Mouse (Mus musculus) heart, embryonic 12.5 days (tissue): ENCODE results near the gene Ccdc105. TPM values are rescaled to one million over a fixed set of nuclear protein-coding genes. Genes with fewer than 3 reads are reported as not detected.

Experiments used
- ATAC-seq: fragments of 200-750 bp; cut with Nextera tagmentation; 2 replicates; pipeline ENCODE4 v1.8.0; 2017; ENCODE audit warnings: moderate TSS enrichment, moderate library complexity; ENCODE audit not compliant: insufficient number of reproducible peaks, low FRiP score
- H3K27ac ChIP-seq: fragments of 300-500 bp; sonication (generic); 2 replicates; pipeline ENCODE4 v1.5.1; 2016; ENCODE audit warnings: mild to moderate bottlenecking, moderate library complexity; ENCODE audit not compliant: poor library complexity, severe bottlenecking
- H3K27me3 ChIP-seq: fragments of 300-500 bp; sonication (generic); replicated peaks from 2 replicates; pipeline ENCODE4 v1.6.1; 2016; ENCODE audit warnings: mild to moderate bottlenecking, moderate library complexity
- H3K36me3 ChIP-seq: fragments of 300-500 bp; sonication (generic); 2 replicates; pipeline ENCODE4 v1.6.1; 2016; ENCODE audit warnings: mild to moderate bottlenecking, moderate library complexity
- H3K4me1 ChIP-seq: fragments of 300-500 bp; sonication (generic); replicated peaks from 2 replicates; pipeline ENCODE4 v1.6.1; 2016; ENCODE audit warnings: mild to moderate bottlenecking
- H3K4me2 ChIP-seq: fragments of 300-500 bp; sonication (generic); 2 replicates; pipeline ENCODE4 v1.6.1; 2016; ENCODE audit warnings: mild to moderate bottlenecking, moderate library complexity
- H3K4me3 ChIP-seq: fragments of 300-500 bp; sonication (generic); 2 replicates; pipeline ENCODE4 v1.5.1; 2016; ENCODE audit warnings: mild to moderate bottlenecking
- H3K9ac ChIP-seq: fragments of 300-500 bp; sonication (generic); 2 replicates; pipeline ENCODE4 v1.6.1; 2016; ENCODE audit warnings: mild to moderate bottlenecking, moderate library complexity
- H3K9me3 ChIP-seq: fragments of 300-500 bp; sonication (generic); replicated peaks from 2 replicates; pipeline ENCODE4 v1.6.1; 2016; ENCODE audit warnings: mild to moderate bottlenecking, moderate library complexity
- WGBS: fragments of 180-500 bp; shearing (Covaris S2); methylation state at CpG from one replicate; pipeline ENCODE4 v1.1.7; 2016; 5-methylcytosine and 5-hydroxymethylcytosine counted together
- polyA plus RNA-seq: library from polyadenylated mRNA; unstranded; fragments of >200 nt; fragmentation: Nextera tagmentation; extraction: Ambion mirVana; gene quantifications from 2 replicates; pipeline ENCODE4 v1.2.1, GENCODE M21; 2016

The Ccdc105 gene
- polyA plus RNA-seq, result not detected in 2 replicates

- H3K27me3 ChIP-seq, result peaks cover 34% of the 10 kb centered on the region
- peak; percentile 82 for ATAC-seq
Observed at GRCm38 (mm10) chr10:78752452-78753191, at the start of gene Ccdc105. Ccdc105 (minus strand) TSS chr10:78753065.

GRCm38 (mm10) chr10:78801449-78801848, 48.6 kb upstream of the Ccdc105 start:
- whole genome bisulfite sequencing, result 70% methylated on average over 2 of the region's 2 CpGs
- Histone ChIP-seq H3K36me3 (no peaks in the 10 kb centered on the region), H3K9ac (no peak overlapping the region), H3K27me3 (no peaks in the 10 kb centered on the region), H3K4me2 (no peak overlapping the region), H3K9me3 (no peaks in the 10 kb centered on the region), H3K4me3 (no peak overlapping the region), H3K4me1 (no peaks in the 10 kb centered on the region), H3K27ac (no peak overlapping the region)
- ATAC-seq, result no peak

More at GRCm38 (mm10) chr10:78752452-78753191, at the start of gene Ccdc105:
- Histone ChIP-seq H3K4me3 (peak within 1 kb of the TSS; percentile 70), H3K36me3 (no peaks in the 10 kb centered on the region), H3K9me3 (no peaks in the 10 kb centered on the region), H3K4me1 (peaks cover 7% of the 10 kb centered on the region), H3K9ac (peak within 1 kb of the TSS; percentile 76), H3K27ac (0 out of 2 replicates have a peak within 1 kb of the TSS, but pooled peaks have one; percentile 12), H3K4me2 (peak within 1 kb of the TSS; percentile 98)
- 1% methylated on average over 61 of the region's 61 CpGs for WGBS

DNA sequence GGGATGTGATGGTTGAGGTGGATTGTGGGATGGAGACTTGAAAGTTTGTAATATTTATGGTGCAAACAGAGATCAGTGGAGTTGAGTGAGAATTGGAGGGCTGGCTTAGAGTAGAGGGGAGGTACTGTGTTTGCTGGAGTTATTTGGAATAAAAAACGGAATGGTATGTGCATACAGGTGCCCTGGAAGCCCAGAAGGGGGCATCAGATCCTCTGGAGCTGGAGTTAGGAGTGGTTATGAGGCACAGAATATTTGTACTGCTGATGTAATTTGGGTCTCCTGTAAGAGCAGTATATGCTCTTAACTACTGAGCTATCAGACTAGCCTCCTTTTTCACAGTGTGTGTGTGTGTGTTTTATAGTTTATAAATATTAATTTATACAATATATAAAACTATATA, 37.7 kb upstream of the Ccdc105 start:
- no peak overlapping the region for H3K27ac ChIP-seq
- no peaks in the 10 kb centered on the region for H3K27me3 ChIP-seq
- no peak for ATAC-seq

DNA sequence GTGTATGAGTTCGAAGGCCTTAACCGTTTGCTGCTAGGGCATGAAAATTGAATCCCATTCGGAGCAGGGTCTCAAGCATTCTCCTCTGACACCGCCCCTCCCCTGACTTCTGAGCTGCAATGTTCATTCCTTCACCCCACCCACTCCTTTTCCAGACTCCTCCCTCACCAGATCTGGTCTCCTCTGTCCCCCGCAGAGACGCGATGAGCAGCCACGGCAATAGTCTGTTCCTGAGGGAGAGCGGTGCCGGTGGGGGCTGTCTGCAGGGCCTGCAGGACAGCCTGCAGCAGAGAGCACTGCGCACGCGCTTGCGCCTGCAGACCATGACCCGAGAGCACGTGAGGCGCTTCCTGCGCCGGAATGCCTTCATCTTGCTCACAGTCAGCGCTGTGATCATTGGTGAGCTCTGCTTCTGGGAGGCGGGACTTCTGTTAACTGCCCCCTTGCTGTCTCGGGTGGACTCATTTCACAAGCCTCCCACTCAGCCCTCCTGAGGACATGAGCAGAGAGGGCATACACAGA, 34.8 kb upstream of the Ccdc105 start:
- Histone ChIP-seq H3K9me3 (no peaks in the 10 kb centered on the region), H3K4me2 (peak overlapping the region; percentile 73), H3K4me1 (no peaks in the 10 kb centered on the region), H3K4me3 (peak overlapping the region; percentile 49), H3K9ac (peak overlapping the region; percentile 53), H3K36me3 (no peaks in the 10 kb centered on the region), H3K27me3 (no peaks in the 10 kb centered on the region), H3K27ac (no peak overlapping the region)
- peak; percentile 85 for ATAC-seq
- 7% methylated on average over 22 of the region's 22 CpGs for WGBS

More for the DNA sequence above, 37.7 kb upstream of the Ccdc105 start:
- WGBS, result 23% methylated on average over 1 of the region's 1 CpGs
- no peaks in the 10 kb centered on the region for H3K4me1 ChIP-seq
- no peak overlapping the region for H3K4me2 ChIP-seq
- no peak overlapping the region for H3K9ac ChIP-seq
- no peak overlapping the region for H3K4me3 ChIP-seq
- no peaks in the 10 kb centered on the region for H3K9me3 ChIP-seq
- H3K36me3 ChIP-seq, result no peaks in the 10 kb centered on the region

- peaks cover 28% of the 10 kb centered on the region for H3K27me3 ChIP-seq
- peak; percentile 64 for ATAC-seq
- H3K9ac ChIP-seq, result peak within 1 kb of the TSS; percentile 70
- H3K4me1 ChIP-seq, result peaks cover 3% of the 10 kb centered on the region; the same call in 1 of the 2 replicates
- peak within 1 kb of the TSS; percentile 70 for H3K4me3 ChIP-seq
- H3K4me2 ChIP-seq, result peak within 1 kb of the TSS; percentile 100
- no peaks in the 10 kb centered on the region for H3K36me3 ChIP-seq
- no peaks in the 10 kb centered on the region for H3K9me3 ChIP-seq
- H3K27ac ChIP-seq, result no peak within 1 kb of the TSS
- WGBS, result 1% methylated on average over 51 of the region's 54 CpGs
Observed at GRCm38 (mm10) chr10:78779981-78780651, 27.3 kb upstream of the Ccdc105 start, which contains the start of gene Slc1a6. Slc1a6 (plus strand) TSS chr10:78780496.

- Histone ChIP-seq H3K4me1 (peaks cover 3% of the 10 kb centered on the region; the same call in 1 of the 2 replicates), H3K27me3 (peaks cover 28% of the 10 kb centered on the region), H3K4me3 (peak overlapping the region; percentile 70), H3K4me2 (peak overlapping the region; percentile 100), H3K9ac (peak overlapping the region; percentile 70; the same call in 1 of the 2 replicates), H3K27ac (no peak overlapping the region), H3K9me3 (no peaks in the 10 kb centered on the region), H3K36me3 (no peaks in the 10 kb centered on the region)
- no peak for ATAC-seq
- WGBS, result 60% methylated on average over 9 of the region's 9 CpGs
Observed at GRCm38 (mm10) chr10:78779527-78779926, 26.7 kb upstream of the Ccdc105 start.

GRCm38 (mm10) chr10:78775830-78776229, 23.0 kb upstream of the Ccdc105 start:
- Histone ChIP-seq H3K27ac (no peak overlapping the region), H3K4me3 (no peak overlapping the region), H3K9ac (no peak overlapping the region), H3K4me2 (no peak overlapping the region), H3K9me3 (no peaks in the 10 kb centered on the region), H3K27me3 (peaks cover 21% of the 10 kb centered on the region), H3K4me1 (peaks cover 3% of the 10 kb centered on the region; the same call in 1 of the 2 replicates), H3K36me3 (no peaks in the 10 kb centered on the region)
- no peak for ATAC-seq
- 54% methylated on average over 4 of the region's 4 CpGs for WGBS

GRCm38 (mm10) chr10:78765570-78765969, 12.7 kb upstream of the Ccdc105 start:
- H3K27ac ChIP-seq, result no peak overlapping the region
- WGBS, result 49% methylated on average over 1 of the region's 1 CpGs
- H3K4me1 ChIP-seq, result no peaks in the 10 kb centered on the region
- H3K4me2 ChIP-seq, result no peak overlapping the region
- H3K27me3 ChIP-seq, result no peaks in the 10 kb centered on the region
- H3K9me3 ChIP-seq, result peaks cover 3% of the 10 kb centered on the region; the same call in 1 of the 2 replicates
- no peak overlapping the region for H3K9ac ChIP-seq
- no peak overlapping the region for H3K4me3 ChIP-seq
- H3K36me3 ChIP-seq, result no peaks in the 10 kb centered on the region
- ATAC-seq, result no peak

GRCm38 (mm10) chr10:78756021-78756420, 3.2 kb upstream of the Ccdc105 start:
- no peaks in the 10 kb centered on the region for H3K36me3 ChIP-seq
- no peak overlapping the region for H3K4me2 ChIP-seq
- peaks cover 16% of the 10 kb centered on the region for H3K27me3 ChIP-seq
- H3K4me1 ChIP-seq, result peaks cover 7% of the 10 kb centered on the region
- no peaks in the 10 kb centered on the region for H3K9me3 ChIP-seq
- 37% methylated on average over 6 of the region's 6 CpGs for WGBS
- no peak overlapping the region for H3K27ac ChIP-seq
- no peak for ATAC-seq
- H3K4me3 ChIP-seq, result no peak overlapping the region
- H3K9ac ChIP-seq, result no peak overlapping the region

DNA sequence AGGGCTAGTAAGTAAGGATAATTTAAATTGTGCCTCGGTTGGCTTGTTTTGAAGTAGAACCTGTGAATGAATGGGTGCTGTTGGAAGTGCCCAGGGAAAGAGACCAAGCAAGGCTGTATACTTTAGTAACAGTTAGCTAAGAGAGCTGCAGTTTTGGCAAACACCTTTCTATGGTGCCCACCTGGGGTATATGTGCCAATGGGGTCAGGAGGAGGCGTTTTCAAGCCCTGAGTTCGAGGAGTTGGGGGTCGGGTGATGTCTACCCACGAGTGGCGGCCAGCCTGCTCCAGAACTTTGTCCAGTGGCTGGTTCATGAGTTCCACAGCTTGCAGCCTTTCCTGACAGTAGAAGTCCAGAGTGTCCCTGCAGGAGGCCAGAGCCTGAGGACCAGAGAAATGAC, 3.9 kb downstream of the Ccdc105 start:
- 83% methylated on average over 6 of the region's 6 CpGs for WGBS
- Histone ChIP-seq H3K9ac (no peak overlapping the region), H3K4me1 (peaks cover 14% of the 10 kb centered on the region), H3K4me2 (no peak overlapping the region), H3K36me3 (no peaks in the 10 kb centered on the region), H3K4me3 (no peak overlapping the region), H3K9me3 (no peaks in the 10 kb centered on the region), H3K27ac (no peak overlapping the region), H3K27me3 (peaks cover 40% of the 10 kb centered on the region)
- no peak for ATAC-seq

GRCm38 (mm10) chr10:78748161-78748560, 4.7 kb downstream of the Ccdc105 start:
- peaks cover 40% of the 10 kb centered on the region for H3K27me3 ChIP-seq
- no peak overlapping the region for H3K27ac ChIP-seq
- H3K4me3 ChIP-seq, result no peak overlapping the region
- 71% methylated on average over 13 of the region's 13 CpGs for WGBS
- no peaks in the 10 kb centered on the region for H3K36me3 ChIP-seq
- no peak overlapping the region for H3K9ac ChIP-seq
- H3K9me3 ChIP-seq, result no peaks in the 10 kb centered on the region
- ATAC-seq, result no peak
- H3K4me2 ChIP-seq, result no peak overlapping the region
- H3K4me1 ChIP-seq, result peaks cover 14% of the 10 kb centered on the region
